Mouse (Mus musculus) heart, adult 2 months (tissue): ENCODE results near the gene Paf1. TPM values are rescaled to one million over a fixed set of nuclear protein-coding genes. Genes with fewer than 3 reads are reported as not detected.

Experiments used
- DNase-seq, 2 experiments: peaks; one replicate each; pipeline ENCODE4 v3.0.0; 2021
- H3K27ac ChIP-seq: fragments of 200-600 bp; 2 replicates; pipeline ENCODE4 v1.8.1; 2022
- H3K27me3 ChIP-seq: fragments of 200-500 bp; 2 replicates; pipeline ENCODE4 v1.6.1; 2012; ENCODE audit warnings: mild to moderate bottlenecking, low read length, inconsistent platforms, mixed read lengths; ENCODE audit not compliant: control insufficient read depth, insufficient read depth
- H3K36me3 ChIP-seq: fragments of 200-500 bp; 2 replicates; pipeline ENCODE4 v1.6.1; 2012; ENCODE audit warnings: low read length, inconsistent platforms; ENCODE audit not compliant: control insufficient read depth, insufficient read depth
- H3K4me1 ChIP-seq: fragments of 200-500 bp; 2 replicates; pipeline ENCODE4 v1.6.1; 2011; ENCODE audit warnings: low read length; ENCODE audit not compliant: control insufficient read depth, insufficient read depth
- H3K4me3 ChIP-seq: fragments of 200-600 bp; 2 replicates; pipeline ENCODE4 v1.8.1; 2022
- H3K79me2 ChIP-seq: fragments of 200-500 bp; replicated peaks from 2 replicates; pipeline ENCODE4 v1.6.1; 2012; ENCODE audit warnings: mild to moderate bottlenecking, inconsistent platforms, low read length, moderate library complexity, mixed read lengths; ENCODE audit not compliant: control insufficient read depth, insufficient read depth
- H3K9ac ChIP-seq: fragments of 200-500 bp; 2 replicates; pipeline ENCODE4 v1.6.1; 2012; ENCODE audit warnings: low read depth, mild to moderate bottlenecking, control low read depth, inconsistent platforms, low read length, mixed read lengths
- CTCF ChIP-seq: fragments of 200-600 bp; IDR thresholded peaks from 2 replicates; pipeline ENCODE4 v1.8.1; 2022; ENCODE audit warnings: antibody characterized with exemption, mild to moderate bottlenecking, moderate library complexity
- EP300 ChIP-seq: fragments of 200-500 bp; IDR thresholded peaks from 2 replicates; pipeline ENCODE4 v1.6.1; 2011; ENCODE audit warnings: low read depth, low read length, control low read depth; ENCODE audit not compliant: insufficient read depth
- POLR2A ChIP-seq: fragments of 200-500 bp; IDR thresholded peaks from 2 replicates; pipeline ENCODE4 v1.6.1; 2011; ENCODE audit warnings: mild to moderate bottlenecking, low read depth, low read length, control low read depth; ENCODE audit not compliant: insufficient read depth
- WGBS: fragments of 180-500 bp; shearing (Covaris S2); methylation state at CpG from one replicate; pipeline ENCODE4 v1.1.7; 2018; 5-methylcytosine and 5-hydroxymethylcytosine counted together
- intact Hi-C: fragments of 180-260 bp; cut with DNase I; formaldehyde crosslinking; loops from one replicate; pipeline ENCODE4 v1.15.1; 2025
- polyA plus RNA-seq: library from polyadenylated mRNA; depleted of rRNA; stranded (reverse); fragments of >200 nt; gene quantifications from 2 replicates; pipeline ENCODE4 v1.2.3, GENCODE M21; 2012
- total RNA-seq, 2 experiments: library from RNA; stranded (reverse); gene quantifications; 2 replicates each; pipeline ENCODE4 v1.2.3; 2021

The Paf1 gene
- total and polyA plus RNA-seq, 3 experiments: 41.3 to 67.0 (median 42.1) TPM

DNA sequence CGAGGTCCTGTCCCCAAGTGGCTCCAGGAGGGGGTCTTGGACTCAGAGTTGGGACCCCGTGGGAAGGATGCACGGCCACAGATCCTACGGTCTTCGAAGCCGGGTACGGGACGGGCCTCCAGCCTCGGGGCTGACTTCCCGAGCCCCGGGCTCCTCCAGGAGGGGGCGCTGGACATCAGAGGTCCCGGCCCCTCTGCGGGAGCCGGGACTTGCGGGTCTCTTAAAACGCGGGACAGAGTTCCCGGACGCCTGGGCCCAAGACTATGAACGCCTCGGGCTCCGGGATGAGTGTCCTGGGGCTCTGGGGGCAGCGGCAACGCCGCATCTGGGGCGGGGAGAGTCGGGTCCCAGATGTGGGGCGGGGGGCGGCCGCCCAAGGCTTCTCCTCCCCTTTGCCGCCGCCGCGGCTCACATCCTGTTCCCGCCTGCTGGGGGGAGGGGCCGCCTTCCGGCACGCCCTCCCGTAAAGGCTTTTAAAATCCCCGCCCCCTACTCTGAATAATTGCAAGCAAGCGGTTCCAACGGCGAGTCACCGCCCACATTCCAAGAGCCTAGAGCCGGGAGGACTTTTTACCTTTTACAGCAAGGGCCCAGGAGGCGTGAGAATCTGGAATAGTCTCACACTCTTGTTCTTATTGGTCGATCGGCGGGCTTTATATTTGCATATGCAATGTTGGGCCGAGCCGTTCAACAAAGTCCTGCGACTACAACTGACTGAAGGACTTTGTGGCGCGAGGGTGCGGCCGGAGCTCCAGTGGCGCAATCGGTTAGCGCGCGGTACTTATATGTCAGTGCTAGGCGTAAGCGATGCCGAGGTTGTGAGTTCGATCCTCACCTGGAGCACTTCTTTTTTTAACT is 20.3 kb upstream of the Paf1 start, which contains the start of gene Plekhg2:
Plekhg2 (minus strand) TSS at position 349 of the 858 bp plus-strand sequence.
- peak; percentile 82 for TF ChIP-seq CTCF
- peak; percentile 94 for TF ChIP-seq EP300
- peak; percentile 70 for TF ChIP-seq POLR2A
- Histone ChIP-seq H3K4me3 (peak within 1 kb of the TSS; percentile 77), H3K27me3 (no peaks in the 10 kb centered on the region), H3K27ac (peak within 1 kb of the TSS; percentile 85), H3K36me3 (no peaks in the 10 kb centered on the region; the same call in 1 of the 2 replicates), H3K9ac (peak within 1 kb of the TSS; percentile 93), H3K4me1 (peaks cover 12% of the 10 kb centered on the region), H3K79me2 (no peaks in the 10 kb centered on the region; the same call in none of the 2 replicates)
- intact Hi-C loops: loop anchor here (1.0 to 5.0 kb wide), 2 partner anchors 14 to 225 kb away; partner anchors contain the start of genes Pak4 and Samd4b
- WGBS: under 1% methylated on average over 64 of the region's 66 CpGs
- DNase-seq: peak; percentile 98 to 99

DNA sequence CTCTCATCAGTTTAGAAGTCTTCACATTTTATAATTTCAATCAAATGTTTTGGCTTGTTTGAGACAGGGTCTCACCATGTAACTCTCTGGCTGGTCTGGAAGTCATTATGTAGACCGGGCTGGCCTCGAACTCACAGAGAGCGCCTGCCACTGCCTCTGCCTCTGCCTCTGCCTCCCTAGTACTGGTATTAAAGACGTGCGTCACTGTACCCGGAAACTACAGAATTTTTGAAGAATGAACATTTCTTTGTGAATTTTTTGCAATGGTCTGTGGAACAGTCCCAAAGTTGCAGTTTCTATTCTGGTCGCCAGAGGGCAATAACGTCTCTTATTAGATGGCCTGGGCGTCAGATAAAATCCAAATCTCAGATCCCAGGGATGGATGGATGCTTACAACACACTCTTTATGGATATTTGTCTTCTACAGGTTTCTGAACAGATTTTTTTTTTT is 19.6 kb upstream of the Paf1 start:
- TF ChIP-seq POLR2A (no peak), EP300 (no peak), CTCF (peak; percentile 88)
- H3K4me1 ChIP-seq: peaks cover 12% of the 10 kb centered on the region
- no peaks in the 10 kb centered on the region; the same call in none of the 2 replicates for H3K79me2 ChIP-seq
- H3K27ac ChIP-seq: peak overlapping the region; percentile 85
- intact Hi-C loops: loop anchor here (1.0 to 5.0 kb wide), 2 partner anchors 13 to 224 kb away; partner anchors contain the start of genes Pak4 and Samd4b
- no peaks in the 10 kb centered on the region for H3K27me3 ChIP-seq
- no peaks in the 10 kb centered on the region; the same call in 1 of the 2 replicates for H3K36me3 ChIP-seq
- WGBS: 0% methylated on average over 9 of the region's 9 CpGs
- peak overlapping the region; percentile 45 for H3K4me3 ChIP-seq
- peak; percentile 75 to 81 for DNase-seq
- H3K9ac ChIP-seq: peak overlapping the region; percentile 63

DNA sequence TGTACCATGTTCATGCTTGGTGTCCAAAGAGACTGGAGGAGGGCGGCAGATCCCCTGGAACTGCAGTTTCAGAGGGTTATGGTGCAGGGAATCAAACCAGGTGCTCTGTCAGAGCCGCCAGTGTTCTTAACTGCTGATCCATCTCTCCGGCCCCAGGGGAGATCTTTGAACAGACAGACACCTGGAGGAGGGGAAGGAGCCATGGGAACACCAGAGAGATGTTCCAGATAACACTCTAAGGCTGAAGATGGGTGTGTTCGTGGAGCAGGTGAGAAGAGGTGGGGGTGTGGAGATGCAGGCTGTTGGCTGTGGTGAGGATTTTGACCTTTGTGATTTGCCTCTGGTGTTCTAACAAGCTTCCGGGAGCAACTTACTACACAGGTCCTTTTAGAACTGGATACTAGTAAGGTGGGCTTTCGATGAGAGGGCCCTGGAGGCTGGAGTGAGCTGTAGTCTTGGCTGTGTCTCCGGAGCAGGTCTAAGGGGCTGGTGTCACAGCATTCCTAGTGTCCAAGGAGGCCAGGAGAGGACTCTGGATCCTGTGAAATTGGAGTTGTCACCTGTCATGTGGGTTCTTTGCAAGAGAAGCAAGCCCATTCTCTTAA is 18.8 kb upstream of the Paf1 start:
- H3K4me1 ChIP-seq: peaks cover 12% of the 10 kb centered on the region
- H3K4me3 ChIP-seq: no peak overlapping the region
- intact Hi-C loops: loop anchor here (1.0 to 5.0 kb wide), 2 partner anchors 12 to 223 kb away; partner anchors contain the start of genes Pak4 and Samd4b
- H3K79me2 ChIP-seq: no peaks in the 10 kb centered on the region; the same call in none of the 2 replicates
- TF ChIP-seq EP300 (no peak), POLR2A (no peak), CTCF (no peak)
- WGBS: 81% methylated on average over 7 of the region's 7 CpGs
- no peak for DNase-seq
- H3K27me3 ChIP-seq: no peaks in the 10 kb centered on the region
- H3K9ac ChIP-seq: no peak overlapping the region
- no peaks in the 10 kb centered on the region; the same call in 1 of the 2 replicates for H3K36me3 ChIP-seq
- peak overlapping the region; percentile 34 for H3K27ac ChIP-seq

DNA sequence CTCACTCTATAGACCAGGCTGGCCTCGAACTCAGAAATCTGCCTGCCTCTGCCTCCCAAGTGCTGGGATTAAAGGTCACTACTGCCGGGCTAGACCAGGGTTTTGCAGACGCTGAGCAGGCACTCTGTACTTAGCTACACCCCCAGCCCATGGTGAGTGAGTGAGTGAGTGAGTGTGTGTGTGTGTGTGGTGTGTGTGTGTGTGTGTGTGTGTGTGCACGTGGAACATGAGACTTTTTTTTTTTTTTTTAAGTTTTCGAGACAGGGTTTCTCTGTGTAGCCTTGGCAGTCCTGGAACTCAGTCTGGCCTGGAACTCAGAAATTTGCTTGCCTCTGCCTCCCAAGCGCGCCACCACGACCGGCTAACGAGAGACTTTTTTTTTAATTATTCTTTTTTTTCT is 18.1 kb upstream of the Paf1 start:
- Histone ChIP-seq H3K4me3 (no peak overlapping the region), H3K36me3 (no peaks in the 10 kb centered on the region; the same call in 1 of the 2 replicates), H3K27me3 (no peaks in the 10 kb centered on the region), H3K27ac (peak overlapping the region; percentile 93), H3K4me1 (peaks cover 11% of the 10 kb centered on the region), H3K79me2 (no peaks in the 10 kb centered on the region; the same call in none of the 2 replicates), H3K9ac (no peak overlapping the region)
- no peak for TF ChIP-seq CTCF
- no peak for TF ChIP-seq POLR2A
- no peak for TF ChIP-seq EP300
- intact Hi-C loops: loop anchor here (5.0 kb wide), 1 partner anchor 223 kb away; the partner anchor contains the start of genes Pak4 and Samd4b
- 53% methylated on average over 10 of the region's 10 CpGs for WGBS
- DNase-seq: no peak

DNA sequence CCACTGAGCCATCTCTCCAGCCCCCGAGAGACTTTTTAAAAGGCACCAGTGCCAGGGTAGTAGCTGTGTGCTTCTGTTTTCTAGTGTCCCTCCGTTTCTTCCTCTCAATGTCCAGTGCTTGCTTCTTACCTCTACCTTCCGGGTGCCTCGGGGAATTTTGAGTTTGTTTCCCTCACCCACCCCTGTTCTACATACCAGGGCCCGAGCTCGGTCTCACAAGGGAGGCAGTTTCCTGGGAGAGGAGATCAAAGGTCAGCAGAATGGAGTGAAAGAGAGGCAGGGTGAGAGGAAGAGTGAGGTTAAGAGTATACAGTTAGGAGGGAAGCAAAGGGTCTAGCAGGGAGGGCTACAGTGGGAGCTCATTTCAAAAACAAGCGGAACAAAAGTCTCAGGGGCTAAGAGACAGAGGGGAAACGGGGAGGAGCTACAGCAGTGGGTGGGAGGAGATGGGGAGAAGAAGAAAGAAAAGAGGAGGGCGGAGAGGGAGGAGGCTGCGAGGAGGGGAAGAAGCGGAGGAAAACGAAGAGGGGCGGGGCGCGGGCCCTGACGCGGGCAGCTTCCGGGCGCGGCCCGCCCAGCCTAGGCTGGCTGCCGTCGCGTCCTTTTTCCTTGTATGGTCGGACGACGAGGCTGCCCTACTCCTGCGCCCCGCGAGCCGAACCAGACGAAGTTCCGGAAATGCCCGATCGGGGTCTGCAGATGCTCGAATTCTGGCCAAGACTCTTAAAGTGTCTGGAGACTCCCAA is 17.4 kb upstream of the Paf1 start:
- H3K27ac ChIP-seq: peak overlapping the region; percentile 93
- WGBS: under 1% methylated on average over 36 of the region's 36 CpGs
- H3K9ac ChIP-seq: peak overlapping the region; percentile 79
- H3K4me1 ChIP-seq: peaks cover 9% of the 10 kb centered on the region
- no peak; the same call in 1 of the 2 replicates for TF ChIP-seq CTCF
- peak; percentile 79 for TF ChIP-seq POLR2A
- TF ChIP-seq EP300: peak; percentile 47; the same call in 1 of the 2 replicates
- DNase-seq: peak; percentile 93 to 96
- H3K4me3 ChIP-seq: peak overlapping the region; percentile 88
- H3K36me3 ChIP-seq: peaks cover 1% of the 10 kb centered on the region; the same call in 1 of the 2 replicates
- intact Hi-C loops: no loop called here
- no peaks in the 10 kb centered on the region; the same call in none of the 2 replicates for H3K79me2 ChIP-seq
- no peaks in the 10 kb centered on the region for H3K27me3 ChIP-seq
